Mouse (Mus musculus) embryonic facial prominence, embryonic 12.5 days (tissue): ENCODE data around the gene Acnat1. TPM values are rescaled to one million over a fixed set of nuclear protein-coding genes. Genes with fewer than 3 reads are reported as not detected.
"Not testable (repeated sequence)": the region's sequence is repeated elsewhere in the genome, so short reads cannot be mapped to it uniquely, and the experiment has no call there.

Experiments
- ATAC-seq: fragments of 200-750 bp; cut with Nextera tagmentation; 2 replicates; pipeline ENCODE4 v1.8.0; 2017; ENCODE audit not compliant: insufficient number of reproducible peaks, insufficient read depth, low FRiP score, low TSS enrichment
- H3K27ac ChIP-seq: fragments of 300-500 bp; sonication (generic); 2 replicates; pipeline ENCODE4 v1.5.1; 2016; ENCODE audit warnings: mild to moderate bottlenecking
- H3K27me3 ChIP-seq: fragments of 300-500 bp; sonication (generic); 2 replicates; pipeline ENCODE4 v1.6.1; 2016; ENCODE audit warnings: mild to moderate bottlenecking, moderate library complexity
- H3K36me3 ChIP-seq: fragments of 300-500 bp; sonication (generic); 2 replicates; pipeline ENCODE4 v1.6.1; 2016; ENCODE audit warnings: mild to moderate bottlenecking
- H3K4me1 ChIP-seq: fragments of 300-500 bp; sonication (generic); 2 replicates; pipeline ENCODE4 v1.6.1; 2016
- H3K4me2 ChIP-seq: fragments of 300-500 bp; sonication (generic); replicated peaks from 2 replicates; pipeline ENCODE4 v1.6.1; 2016; ENCODE audit warnings: mild to moderate bottlenecking, moderate library complexity
- H3K4me3 ChIP-seq: fragments of 300-500 bp; sonication (generic); 2 replicates; pipeline ENCODE4 v1.5.1; 2016; ENCODE audit warnings: mild to moderate bottlenecking
- H3K9ac ChIP-seq: fragments of 300-500 bp; sonication (generic); 2 replicates; pipeline ENCODE4 v1.6.1; 2016; ENCODE audit warnings: mild to moderate bottlenecking, moderate library complexity
- H3K9me3 ChIP-seq: fragments of 300-500 bp; sonication (generic); 2 replicates; pipeline ENCODE4 v1.6.1; 2016; ENCODE audit warnings: mild to moderate bottlenecking, moderate library complexity
- WGBS: fragments of 180-500 bp; shearing (Covaris S2); methylation state at CpG from one replicate; pipeline ENCODE4 v1.1.7; 2016; 5-methylcytosine and 5-hydroxymethylcytosine counted together
- polyA plus RNA-seq: library from polyadenylated mRNA; unstranded; fragments of >200 nt; fragmentation: Nextera tagmentation; extraction: Ambion mirVana; gene quantifications from 2 replicates; pipeline ENCODE4 v1.2.1, GENCODE M21; 2016

The Acnat1 gene
- not detected in 2 replicates for polyA plus RNA-seq

DNA sequence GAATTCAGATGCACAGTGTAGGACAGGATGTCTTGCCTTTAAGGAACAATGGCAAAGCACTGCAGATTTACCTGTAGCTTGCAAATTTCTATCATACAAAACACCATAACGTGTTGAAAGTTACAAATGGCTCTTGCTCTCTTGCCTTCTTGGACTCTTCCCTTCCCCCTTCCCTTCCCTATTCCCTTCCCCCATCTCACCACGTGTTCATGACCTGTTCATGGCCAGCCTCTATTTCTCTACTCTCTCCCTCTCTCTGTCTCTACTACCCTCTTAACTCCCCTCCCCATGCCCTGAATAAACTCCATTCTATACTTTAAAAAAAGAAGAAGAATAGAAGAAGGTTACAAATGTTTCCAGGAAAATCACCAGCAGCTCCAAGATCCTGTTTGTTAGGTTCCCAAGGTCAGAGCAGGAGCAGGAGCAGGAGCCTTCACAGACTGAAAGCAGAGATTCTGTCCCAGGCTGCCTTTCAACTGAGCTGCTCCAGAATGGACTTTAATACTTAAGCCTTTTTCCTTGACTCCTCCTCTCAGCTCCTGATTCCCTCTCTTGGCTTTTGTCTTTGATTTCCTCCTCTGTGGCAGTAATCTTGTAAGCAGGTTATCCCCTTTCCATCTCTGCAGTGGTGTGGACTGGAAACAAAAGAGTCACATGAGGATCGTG lies at the start of gene Acnat1:
Gene Acnat1, minus strand, starts transcription at position 478 of the 666 bp plus-strand sequence.
- ATAC-seq: no peak
- Histone ChIP-seq H3K9me3 (no peaks in the 10 kb centered on the region), H3K4me2 (no peak within 1 kb of the TSS)

DNA sequence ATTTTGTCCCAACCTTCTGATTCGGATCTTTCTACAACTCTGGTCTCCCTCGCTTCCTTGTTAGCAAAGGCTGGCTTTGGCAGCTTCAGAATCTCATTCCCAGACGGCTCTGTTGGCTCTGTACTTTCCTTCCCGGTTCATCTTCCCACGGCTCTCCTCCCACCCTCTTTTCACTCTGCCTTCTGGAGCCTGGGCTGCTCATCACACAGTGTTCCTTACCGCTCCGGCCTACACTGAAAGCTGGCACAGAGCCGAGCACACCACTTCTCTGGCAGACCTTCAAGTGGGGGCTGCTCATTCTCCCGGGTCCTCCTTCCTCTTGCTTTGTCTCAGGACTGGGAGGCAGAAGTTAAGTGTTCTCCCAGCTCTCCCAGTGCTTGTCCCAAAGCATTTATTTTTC lies 48.9 kb upstream of the Acnat1 start:
- Histone ChIP-seq H3K4me3 (no peak overlapping the region), H3K27me3 (no peaks in the 10 kb centered on the region), H3K9me3 (no peaks in the 10 kb centered on the region), H3K9ac (no peak overlapping the region), H3K36me3 (peaks cover 24% of the 10 kb centered on the region; the same call in 1 of the 2 replicates), H3K4me1 (peaks cover 14% of the 10 kb centered on the region; the same call in 1 of the 2 replicates), H3K4me2 (0 out of 2 replicates have a peak overlapping the region, but pooled peaks have one; percentile 52), H3K27ac (no peak overlapping the region)
- WGBS: 85% methylated on average over 9 of the region's 9 CpGs
- no peak for ATAC-seq

More for the DNA sequence above, at the start of gene Acnat1:
- Histone ChIP-seq H3K4me3 (no peak within 1 kb of the TSS), H3K27me3 (no peaks in the 10 kb centered on the region), H3K27ac (no peak within 1 kb of the TSS), H3K4me1 (no peaks in the 10 kb centered on the region), H3K36me3 (no peaks in the 10 kb centered on the region), H3K9ac (no peak within 1 kb of the TSS)
- WGBS: 45% methylated on average over 3 of the region's 3 CpGs

DNA sequence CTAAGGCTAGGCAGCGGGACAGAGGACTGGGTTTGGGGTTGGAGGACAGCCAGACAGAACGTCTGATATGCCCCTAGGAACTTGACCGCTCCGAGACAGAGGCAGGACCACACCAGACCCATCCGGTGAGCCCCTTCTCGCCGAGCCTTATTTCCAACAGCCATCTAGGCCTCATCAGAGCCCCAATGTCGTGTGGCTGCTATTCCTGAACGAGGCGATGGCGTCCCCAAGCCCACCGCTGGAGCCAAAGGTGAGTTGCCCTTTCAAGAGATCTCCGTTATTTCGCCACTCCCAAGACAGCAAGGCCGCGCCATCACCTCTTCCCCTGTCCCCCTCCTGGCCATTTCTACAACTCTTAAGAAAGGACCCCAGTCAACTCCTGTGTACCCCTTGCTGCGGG lies 47.6 kb upstream of the Acnat1 start:
- no peaks in the 10 kb centered on the region for H3K27me3 ChIP-seq
- peak; percentile 72; the same call in 1 of the 2 replicates for ATAC-seq
- no peaks in the 10 kb centered on the region for H3K9me3 ChIP-seq
- H3K4me2 ChIP-seq: peak overlapping the region; percentile 52
- peak overlapping the region; percentile 61 for H3K9ac ChIP-seq
- peak overlapping the region; percentile 73 for H3K4me3 ChIP-seq
- H3K36me3 ChIP-seq: peaks cover 28% of the 10 kb centered on the region; the same call in 1 of the 2 replicates
- peaks cover 14% of the 10 kb centered on the region; the same call in 1 of the 2 replicates for H3K4me1 ChIP-seq
- WGBS: 2% methylated on average over 17 of the region's 17 CpGs
- no peak overlapping the region for H3K27ac ChIP-seq

DNA sequence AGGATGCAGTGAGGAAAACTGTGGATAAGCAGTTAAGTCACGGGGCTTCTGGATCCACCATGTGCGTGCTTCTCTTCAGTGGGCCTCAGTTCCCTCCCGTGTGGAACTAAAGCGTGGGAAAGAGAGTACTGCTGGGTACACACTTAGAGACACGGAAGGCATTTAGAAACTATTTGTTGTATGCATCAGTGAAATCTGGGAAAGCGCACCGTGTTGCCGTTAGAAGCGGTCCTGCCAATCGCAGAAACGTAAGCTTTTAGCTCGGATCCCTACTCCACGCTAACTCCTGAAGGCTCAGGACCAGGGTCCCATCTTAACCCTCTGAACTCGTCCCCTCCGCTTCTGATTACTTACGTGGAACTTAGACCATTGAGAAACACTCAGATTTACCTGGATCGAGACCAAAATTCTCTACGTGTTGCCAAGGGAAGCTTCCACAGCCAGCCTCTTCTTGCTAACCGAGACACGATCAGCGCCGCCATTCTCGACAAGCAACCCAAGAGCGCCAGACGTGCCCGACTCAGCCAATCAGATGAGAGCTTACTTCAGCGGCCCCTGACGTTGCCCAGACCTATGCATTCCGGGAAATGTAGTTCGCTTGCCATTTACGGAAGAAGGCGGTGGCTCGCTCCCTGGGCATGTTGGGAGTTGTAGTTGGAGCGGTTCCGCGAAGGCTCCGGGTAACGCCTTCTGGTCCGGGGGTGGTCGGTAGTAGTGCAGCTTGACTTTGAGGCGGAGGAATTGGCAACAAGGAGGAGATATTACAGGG lies 47.0 kb upstream of the Acnat1 start, which contains the start of the genes Mrpl50 and Zfp189:
Gene Mrpl50, minus strand, starts transcription at position 522 of the 769 bp plus-strand sequence.
Gene Zfp189, plus strand, starts transcription at position 605 of the 769 bp plus-strand sequence.
- Histone ChIP-seq H3K4me3 (peak within 1 kb of the TSS; percentile 73), H3K27me3 (no peaks in the 10 kb centered on the region), H3K4me2 (peak within 1 kb of the TSS; percentile 60), H3K27ac (peak within 1 kb of the TSS; percentile 57; the same call in 1 of the 2 replicates), H3K9me3 (no peaks in the 10 kb centered on the region), H3K9ac (peak within 1 kb of the TSS; percentile 73), H3K4me1 (peaks cover 14% of the 10 kb centered on the region; the same call in 1 of the 2 replicates), H3K36me3 (peaks cover 28% of the 10 kb centered on the region; the same call in 1 of the 2 replicates)
- WGBS: under 1% methylated on average over 41 of the region's 41 CpGs
- peak; percentile 99 for ATAC-seq

DNA sequence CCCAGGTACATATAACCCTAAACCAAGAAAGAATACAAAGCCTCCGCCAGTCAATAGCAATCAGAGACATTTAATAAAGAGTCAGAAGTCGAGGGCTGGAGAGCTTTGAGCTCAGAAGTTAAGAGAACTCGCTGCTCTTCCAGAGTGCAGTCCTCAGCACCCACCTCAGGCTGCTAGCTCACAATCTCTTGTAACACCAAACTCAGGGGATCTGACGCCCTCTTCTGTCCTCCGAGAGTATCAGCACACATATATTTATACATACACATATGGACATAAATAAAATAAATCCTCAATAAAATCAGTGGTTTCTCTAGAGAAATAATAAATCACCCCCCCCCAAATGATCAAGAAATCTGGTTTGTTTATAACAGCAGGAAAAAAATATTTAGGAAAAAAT lies 45.8 kb upstream of the Acnat1 start:
- WGBS: 74% methylated on average over 5 of the region's 5 CpGs
- Histone ChIP-seq H3K27ac (no peak overlapping the region), H3K4me3 (no peak overlapping the region)

DNA sequence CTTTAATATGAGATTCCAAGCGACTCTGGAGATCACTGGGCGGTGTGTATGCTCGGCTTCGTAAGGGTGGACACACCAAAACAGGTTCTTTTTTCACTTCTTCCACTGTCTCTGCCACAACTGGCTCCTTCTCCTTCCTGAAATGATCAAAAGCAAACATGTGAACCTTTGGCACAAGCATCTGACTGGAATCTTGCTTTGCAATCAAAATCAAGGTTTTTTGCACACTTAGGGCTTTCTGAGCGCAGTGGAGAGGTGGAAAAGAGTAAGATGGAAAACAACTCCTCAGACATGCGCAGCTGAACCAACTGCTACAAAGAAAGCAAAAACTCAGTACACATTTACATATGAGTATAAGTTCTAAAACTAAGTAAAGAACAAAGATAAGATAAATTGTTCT lies 40.7 kb upstream of the Acnat1 start:
- Histone ChIP-seq H3K27me3 (no peaks in the 10 kb centered on the region), H3K9ac (no peak overlapping the region), H3K36me3 (peaks cover 25% of the 10 kb centered on the region), H3K9me3 (no peaks in the 10 kb centered on the region), H3K27ac (no peak overlapping the region), H3K4me1 (peaks cover 2% of the 10 kb centered on the region; the same call in 1 of the 2 replicates), H3K4me3 (no peak overlapping the region), H3K4me2 (no peak overlapping the region)
- WGBS: 96% methylated on average over 6 of the region's 6 CpGs
- no peak for ATAC-seq

More for the DNA sequence above, 45.8 kb upstream of the Acnat1 start:
- Histone ChIP-seq H3K4me2 (peak overlapping the region; percentile 60), H3K9me3 (no peaks in the 10 kb centered on the region), H3K36me3 (peaks cover 28% of the 10 kb centered on the region; the same call in 1 of the 2 replicates), H3K27me3 (no peaks in the 10 kb centered on the region), H3K4me1 (peaks cover 14% of the 10 kb centered on the region; the same call in 1 of the 2 replicates), H3K9ac (no peak overlapping the region)
- no peak for ATAC-seq

DNA sequence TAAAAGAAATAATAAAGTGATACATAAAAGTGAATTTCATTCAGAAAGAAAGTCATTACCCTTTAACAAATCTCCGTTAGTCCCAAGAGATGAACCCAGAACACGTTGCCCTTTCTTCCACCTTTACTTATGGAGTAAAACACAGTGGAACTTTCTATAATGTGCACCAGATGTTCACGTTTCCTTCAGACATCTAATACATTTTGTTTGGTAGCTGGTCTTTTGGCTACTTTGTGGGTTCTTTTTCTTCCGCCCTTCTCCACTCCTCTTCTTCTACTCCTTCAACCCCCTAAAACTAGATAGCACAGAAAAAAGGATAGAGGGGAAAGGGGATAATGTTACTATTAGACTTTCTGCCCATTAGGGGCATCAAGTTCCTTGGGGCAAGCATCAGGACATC lies 38.9 kb upstream of the Acnat1 start:
- Histone ChIP-seq H3K27me3 (no peaks in the 10 kb centered on the region), H3K36me3 (peaks cover 19% of the 10 kb centered on the region), H3K4me2 (no peak overlapping the region), H3K9me3 (no peaks in the 10 kb centered on the region), H3K27ac (no peak overlapping the region), H3K9ac (no peak overlapping the region), H3K4me1 (no peaks in the 10 kb centered on the region), H3K4me3 (no peak overlapping the region)
- ATAC-seq: no peak
- 30% methylated on average over 4 of the region's 4 CpGs for WGBS

DNA sequence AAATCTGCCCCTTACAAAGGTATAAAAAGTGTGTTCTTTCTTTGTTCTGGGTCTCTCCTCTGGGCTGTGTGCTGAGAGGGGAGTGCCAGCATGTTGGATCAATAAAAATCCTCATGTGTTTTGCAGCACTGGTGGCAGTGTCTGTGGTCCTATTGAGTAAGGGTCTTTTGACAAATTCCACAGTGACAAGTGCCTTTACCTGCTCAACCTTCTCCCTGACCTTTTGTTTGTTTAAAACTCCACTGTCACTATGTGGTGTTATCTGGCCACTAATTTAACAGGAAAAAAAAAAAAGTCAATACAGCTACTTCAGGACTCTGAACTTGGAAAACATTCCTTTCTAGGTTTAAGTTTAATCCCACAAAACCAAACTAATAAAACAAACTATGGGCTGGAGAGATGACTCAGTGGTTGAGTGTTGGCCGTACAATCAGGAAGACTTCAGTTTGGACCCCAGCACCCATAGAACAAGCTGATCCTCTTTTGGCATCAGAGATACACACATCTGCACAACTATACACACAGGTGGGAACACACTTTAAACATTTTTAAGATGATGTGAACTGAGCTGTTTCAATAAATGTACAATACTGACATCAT lies 36.6 kb upstream of the Acnat1 start:
- H3K4me3 ChIP-seq, H3K27me3 ChIP-seq, H3K9ac ChIP-seq, ATAC-seq, H3K4me1 ChIP-seq, H3K9me3 ChIP-seq, H3K4me2 ChIP-seq, H3K27ac ChIP-seq: not testable (repeated sequence)
- WGBS: 90% methylated on average over 1 of the region's 1 CpGs
- H3K36me3 ChIP-seq: peaks cover 14% of the 10 kb centered on the region

DNA sequence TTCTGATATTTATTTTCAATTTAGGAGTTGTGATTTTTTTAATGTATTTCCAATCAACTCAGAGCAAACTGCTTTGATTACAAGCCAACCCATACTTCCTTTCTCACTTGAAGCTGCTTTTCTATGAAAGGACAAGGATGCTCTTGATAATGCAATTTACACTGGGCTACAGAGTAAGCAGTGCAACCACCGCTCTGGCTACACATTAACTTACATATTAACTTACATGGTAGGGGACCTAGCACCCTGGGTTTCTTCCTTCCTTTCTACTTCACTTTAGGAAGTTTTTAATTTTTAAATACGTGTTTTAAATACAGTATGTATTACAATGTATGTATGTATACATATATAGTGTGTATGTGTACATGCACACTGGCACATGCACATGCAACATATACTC lies 35.5 kb upstream of the Acnat1 start:
- 84% methylated on average over 2 of the region's 2 CpGs for WGBS
- H3K9ac ChIP-seq: no peak overlapping the region
- ATAC-seq: no peak

DNA sequence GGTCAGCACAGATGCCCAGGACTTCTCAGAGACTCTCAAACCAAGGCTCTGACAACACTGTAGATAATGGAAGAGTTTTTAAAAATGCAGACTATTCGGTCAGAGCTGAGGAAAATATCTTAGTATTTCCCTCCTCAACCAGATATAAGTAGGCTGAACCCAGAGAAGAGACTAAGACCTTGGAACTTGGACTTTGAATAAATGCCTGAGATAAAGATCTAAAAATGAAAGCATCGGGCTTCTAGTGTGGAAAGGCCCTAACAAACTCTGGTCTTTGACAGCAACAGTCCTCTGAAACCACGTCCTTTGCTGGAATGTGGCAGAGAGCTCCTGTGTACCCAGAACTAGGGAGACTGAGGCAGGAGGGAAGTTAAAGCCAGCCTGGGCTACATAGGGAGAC lies 32.7 kb upstream of the Acnat1 start, which contains the start of gene Baat:
Gene Baat, minus strand, starts transcription at position 172 of the 400 bp plus-strand sequence.
- Histone ChIP-seq H3K36me3 (no peaks in the 10 kb centered on the region), H3K9ac (no peak within 1 kb of the TSS)
- 70% methylated on average over 3 of the region's 3 CpGs for WGBS

More for the DNA sequence above, 35.5 kb upstream of the Acnat1 start:
- Histone ChIP-seq H3K9me3 (no peaks in the 10 kb centered on the region), H3K27ac (no peak overlapping the region), H3K4me1 (no peaks in the 10 kb centered on the region), H3K27me3 (no peaks in the 10 kb centered on the region), H3K36me3 (peaks cover 12% of the 10 kb centered on the region), H3K4me2 (no peak overlapping the region), H3K4me3 (no peak overlapping the region)

DNA sequence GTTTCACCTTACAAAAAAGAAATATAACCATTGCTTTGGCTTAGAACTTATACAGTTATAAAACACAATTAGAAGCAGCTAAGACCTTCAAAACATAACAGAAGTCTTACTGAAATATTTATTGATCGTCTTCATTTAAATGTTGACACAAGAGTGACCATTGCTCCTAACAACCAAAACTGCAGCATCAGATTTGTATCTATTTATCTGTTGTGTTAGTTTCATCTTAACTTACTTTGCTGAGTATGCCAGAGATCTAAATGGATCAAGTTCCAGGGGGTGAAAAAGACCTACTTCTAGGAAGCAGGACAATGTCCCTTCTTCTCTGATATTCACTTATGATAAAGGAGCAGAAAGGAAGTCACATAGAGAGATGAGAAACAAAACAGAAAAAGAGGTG lies 29.9 kb upstream of the Acnat1 start:
- Histone ChIP-seq H3K4me3 (no peak overlapping the region), H3K27ac (no peak overlapping the region), H3K9ac (no peak overlapping the region), H3K27me3 (no peaks in the 10 kb centered on the region), H3K36me3 (no peaks in the 10 kb centered on the region), H3K4me1 (no peaks in the 10 kb centered on the region), H3K9me3 (no peaks in the 10 kb centered on the region), H3K4me2 (no peak overlapping the region)
- no peak for ATAC-seq
- 96% methylated on average over 1 of the region's 1 CpGs for WGBS

More for the DNA sequence above, 32.7 kb upstream of the Acnat1 start, which contains the start of gene Baat:
- no peaks in the 10 kb centered on the region for H3K9me3 ChIP-seq
- no peak within 1 kb of the TSS for H3K4me2 ChIP-seq
- H3K4me3 ChIP-seq: no peak within 1 kb of the TSS
- H3K27me3 ChIP-seq: no peaks in the 10 kb centered on the region
- no peaks in the 10 kb centered on the region for H3K4me1 ChIP-seq
- no peak within 1 kb of the TSS for H3K27ac ChIP-seq
- no peak for ATAC-seq
